Mouse (Mus musculus) midbrain, embryonic 13.5 days (tissue): ENCODE measurements around the gene Mob3c. TPM values are rescaled to one million over a fixed set of nuclear protein-coding genes. Genes with fewer than 3 reads are reported as not detected.
A peak's percentile ranks its signal among the peaks of the same experiment; 100 is the strongest.

Experiments used
- ATAC-seq: fragments of 200-750 bp; cut with Nextera tagmentation; 2 replicates; pipeline ENCODE4 v1.8.0; 2017; ENCODE audit warnings: mild to moderate bottlenecking, moderate TSS enrichment, moderate library complexity
- H3K27ac ChIP-seq: fragments of 300-500 bp; sonication (generic); 2 replicates; pipeline ENCODE4 v1.5.1; 2015; ENCODE audit warnings: inconsistent platforms, mild to moderate bottlenecking, moderate library complexity
- H3K27me3 ChIP-seq: fragments of 300-500 bp; sonication (generic); 2 replicates; pipeline ENCODE4 v1.6.1; 2015; ENCODE audit warnings: mild to moderate bottlenecking, inconsistent platforms
- H3K36me3 ChIP-seq: fragments of 300-500 bp; sonication (generic); 2 replicates; pipeline ENCODE4 v1.6.1; 2015; ENCODE audit warnings: mild to moderate bottlenecking, inconsistent platforms
- H3K4me1 ChIP-seq: fragments of 300-500 bp; sonication (generic); replicated peaks from 2 replicates; pipeline ENCODE4 v1.6.1; 2015; ENCODE audit warnings: inconsistent platforms
- H3K4me2 ChIP-seq: fragments of 300-500 bp; sonication (generic); replicated peaks from 2 replicates; pipeline ENCODE4 v1.6.1; 2015; ENCODE audit warnings: moderate library complexity, mild to moderate bottlenecking, inconsistent platforms
- H3K4me3 ChIP-seq: fragments of 300-500 bp; sonication (generic); replicated peaks from 2 replicates; pipeline ENCODE4 v1.5.1; 2015; ENCODE audit warnings: mild to moderate bottlenecking, inconsistent platforms
- H3K9ac ChIP-seq: fragments of 300-500 bp; sonication (generic); replicated peaks from 2 replicates; pipeline ENCODE4 v1.6.1; 2015; ENCODE audit warnings: mild to moderate bottlenecking, inconsistent platforms
- H3K9me3 ChIP-seq: fragments of 300-500 bp; sonication (generic); 2 replicates; pipeline ENCODE4 v1.6.1; 2016; ENCODE audit warnings: mild to moderate bottlenecking, inconsistent platforms
- WGBS: fragments of 180-500 bp; shearing (Covaris S2); methylation state at CpG from one replicate; pipeline ENCODE4 v1.1.7; 2015; 5-methylcytosine and 5-hydroxymethylcytosine counted together
- polyA plus RNA-seq: library from polyadenylated mRNA; unstranded; fragments of >200 nt; fragmentation: Nextera tagmentation; extraction: Ambion mirVana; gene quantifications from 2 replicates; pipeline ENCODE4 v1.2.1, GENCODE M21; 2015

Mob3c gene
- polyA plus RNA-seq, 1 experiment from 2014 or later: 4.9 TPM

DNA sequence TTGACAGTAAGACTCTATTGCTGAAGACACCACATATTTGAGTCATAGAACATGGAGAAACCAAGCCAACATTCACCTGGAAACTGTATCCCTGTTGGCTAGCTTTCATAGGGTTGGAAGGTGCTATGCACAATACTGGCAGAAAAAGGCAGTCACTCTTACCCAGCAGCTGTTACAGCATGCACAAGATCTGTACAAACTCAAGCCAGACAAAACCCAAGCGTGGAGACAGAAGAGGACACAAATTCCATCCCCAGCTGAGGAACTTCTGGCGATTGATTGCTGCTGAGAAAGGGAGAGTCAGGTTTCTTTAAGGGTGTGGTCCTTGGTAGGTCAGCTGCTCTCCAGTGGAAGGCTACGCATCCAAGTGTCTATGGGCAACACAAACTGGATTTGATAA is 7.7 kb upstream of the Mob3c start:
- no peaks in the 10 kb centered on the region for H3K9me3 ChIP-seq
- H3K27ac ChIP-seq: no peak overlapping the region
- no peak overlapping the region for H3K4me2 ChIP-seq
- H3K4me1 ChIP-seq: no peaks in the 10 kb centered on the region
- peaks cover 13% of the 10 kb centered on the region; the same call in 1 of the 2 replicates for H3K36me3 ChIP-seq
- no peak for ATAC-seq
- 90% methylated on average over 3 of the region's 3 CpGs for WGBS
- no peaks in the 10 kb centered on the region for H3K27me3 ChIP-seq
- no peak overlapping the region for H3K9ac ChIP-seq
- H3K4me3 ChIP-seq: no peak overlapping the region

DNA sequence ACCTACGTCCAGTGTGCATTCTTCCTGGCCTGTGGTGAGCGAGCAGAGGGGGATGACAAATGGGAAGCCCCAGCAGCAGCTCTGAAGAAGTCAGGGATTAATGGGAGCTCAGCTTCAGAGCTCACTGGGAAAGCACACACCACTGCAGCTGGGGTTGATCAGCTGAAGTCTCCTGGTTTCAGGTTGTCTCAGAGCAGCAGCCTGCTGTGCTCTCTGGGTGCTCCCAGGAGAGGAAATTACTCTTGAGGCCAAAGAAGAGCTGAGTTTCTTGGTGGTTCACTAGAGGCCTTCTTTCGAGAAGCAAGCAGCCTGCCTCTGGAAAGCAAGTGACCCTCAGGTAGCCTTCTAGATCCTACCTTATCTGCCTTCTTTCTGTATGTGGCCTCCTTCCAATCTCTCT is 6.9 kb upstream of the Mob3c start:
- H3K9ac ChIP-seq: no peak overlapping the region
- H3K4me1 ChIP-seq: no peaks in the 10 kb centered on the region
- no peaks in the 10 kb centered on the region for H3K27me3 ChIP-seq
- H3K9me3 ChIP-seq: no peaks in the 10 kb centered on the region
- H3K4me2 ChIP-seq: no peak overlapping the region
- no peak for ATAC-seq
- WGBS: 72% methylated on average over 3 of the region's 3 CpGs
- no peak overlapping the region for H3K27ac ChIP-seq
- H3K36me3 ChIP-seq: peaks cover 6% of the 10 kb centered on the region; the same call in 1 of the 2 replicates
- H3K4me3 ChIP-seq: no peak overlapping the region

DNA sequence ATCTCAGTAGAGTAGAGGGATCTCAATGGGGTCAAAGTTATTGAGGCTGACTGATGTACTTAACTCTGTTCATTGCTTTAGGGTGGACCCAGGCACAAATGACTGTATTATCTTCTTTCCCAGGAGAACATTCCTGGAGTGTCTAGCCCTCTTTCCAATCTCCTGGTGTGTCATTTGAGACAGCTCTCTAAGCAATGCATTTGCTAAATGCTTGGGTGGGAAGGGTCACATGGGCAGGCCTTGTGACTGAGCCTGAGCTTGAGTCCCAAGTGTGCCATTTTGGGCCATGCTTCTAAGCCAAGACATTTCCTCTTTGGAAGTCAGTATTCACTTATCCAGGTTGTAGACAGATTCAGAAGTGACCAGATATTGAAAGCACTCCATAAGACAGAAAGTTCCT is 6.5 kb upstream of the Mob3c start:
- H3K9ac ChIP-seq: no peak overlapping the region
- ATAC-seq: no peak
- H3K36me3 ChIP-seq: peaks cover 3% of the 10 kb centered on the region; the same call in 1 of the 2 replicates
- H3K27me3 ChIP-seq: no peaks in the 10 kb centered on the region
- H3K4me2 ChIP-seq: no peak overlapping the region
- H3K4me3 ChIP-seq: no peak overlapping the region
- H3K9me3 ChIP-seq: no peaks in the 10 kb centered on the region
- no peak overlapping the region for H3K27ac ChIP-seq
- H3K4me1 ChIP-seq: no peaks in the 10 kb centered on the region

DNA sequence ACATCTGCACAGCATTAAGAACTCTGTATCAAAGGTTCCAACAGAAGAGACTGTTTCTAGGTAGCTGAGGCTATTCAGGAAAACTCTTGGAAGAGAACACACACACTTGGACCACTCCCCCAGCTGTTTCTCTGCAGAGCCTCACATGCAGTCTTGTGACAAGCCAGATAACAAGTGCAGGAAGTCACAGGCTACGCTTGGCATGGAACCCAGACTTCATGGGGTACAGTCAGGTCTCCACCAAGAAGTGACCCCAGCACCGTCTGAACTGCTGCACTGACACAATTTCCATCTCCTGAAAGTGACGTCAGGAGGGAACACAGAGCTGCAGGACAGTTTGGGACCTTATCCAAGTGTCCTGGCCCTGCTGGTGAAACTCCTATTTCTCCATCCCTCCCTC is 6.0 kb upstream of the Mob3c start:
- no peak overlapping the region for H3K27ac ChIP-seq
- no peaks in the 10 kb centered on the region for H3K9me3 ChIP-seq
- H3K4me2 ChIP-seq: no peak overlapping the region
- H3K4me1 ChIP-seq: no peaks in the 10 kb centered on the region
- H3K27me3 ChIP-seq: no peaks in the 10 kb centered on the region
- H3K4me3 ChIP-seq: no peak overlapping the region
- peaks cover 3% of the 10 kb centered on the region; the same call in 1 of the 2 replicates for H3K36me3 ChIP-seq
- ATAC-seq: no peak
- 82% methylated on average over 3 of the region's 3 CpGs for WGBS
- no peak overlapping the region for H3K9ac ChIP-seq

GRCm38 (mm10) chr4:115824178-115824577 is 3.7 kb upstream of the Mob3c start:
- no peaks in the 10 kb centered on the region for H3K9me3 ChIP-seq
- H3K4me2 ChIP-seq: no peak overlapping the region
- no peak overlapping the region for H3K27ac ChIP-seq
- H3K9ac ChIP-seq: no peak overlapping the region
- H3K4me3 ChIP-seq: no peak overlapping the region
- WGBS: 79% methylated on average over 2 of the region's 2 CpGs
- peaks cover 4% of the 10 kb centered on the region; the same call in 1 of the 2 replicates for H3K27me3 ChIP-seq
- peaks cover 3% of the 10 kb centered on the region; the same call in 1 of the 2 replicates for H3K36me3 ChIP-seq
- ATAC-seq: no peak
- H3K4me1 ChIP-seq: peaks cover 13% of the 10 kb centered on the region

- WGBS: 78% methylated on average over 2 of the region's 2 CpGs
- H3K4me2 ChIP-seq: no peak overlapping the region
- H3K9ac ChIP-seq: no peak overlapping the region
- no peaks in the 10 kb centered on the region; the same call in 1 of the 2 replicates for H3K36me3 ChIP-seq
- no peak overlapping the region for H3K4me3 ChIP-seq
- peaks cover 12% of the 10 kb centered on the region for H3K27me3 ChIP-seq
- no peaks in the 10 kb centered on the region for H3K9me3 ChIP-seq
- H3K27ac ChIP-seq: no peak overlapping the region
- no peak for ATAC-seq
- H3K4me1 ChIP-seq: peaks cover 13% of the 10 kb centered on the region
Observed at GRCm38 (mm10) chr4:115825271-115825670, 2.6 kb upstream of the Mob3c start.

DNA sequence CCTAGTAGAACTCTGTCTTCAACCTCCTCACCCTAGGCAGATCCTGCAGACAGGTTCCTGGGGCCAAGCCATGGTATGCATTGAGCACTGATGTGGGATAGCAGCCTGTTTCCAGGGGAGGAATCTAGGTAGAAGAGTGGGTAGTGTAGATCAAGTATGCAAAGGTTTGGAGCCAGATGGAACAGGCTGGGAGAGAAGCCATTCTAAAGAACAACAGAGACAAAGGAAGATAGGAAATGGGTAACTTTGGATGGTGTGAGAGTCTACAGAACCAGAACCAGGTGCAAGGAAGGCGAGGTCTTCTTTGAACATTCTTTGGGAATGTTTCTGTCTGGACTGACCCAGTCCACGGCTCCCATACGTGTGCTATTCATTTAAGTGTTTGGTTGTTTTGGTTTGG is 826 bp upstream of the Mob3c start:
- peaks cover 13% of the 10 kb centered on the region for H3K27me3 ChIP-seq
- peak overlapping the region; percentile 80; the same call in 1 of the 2 replicates for H3K4me3 ChIP-seq
- no peak overlapping the region for H3K27ac ChIP-seq
- no peaks in the 10 kb centered on the region for H3K9me3 ChIP-seq
- H3K36me3 ChIP-seq: no peaks in the 10 kb centered on the region
- H3K9ac ChIP-seq: no peak overlapping the region
- peaks cover 13% of the 10 kb centered on the region for H3K4me1 ChIP-seq
- no peak for ATAC-seq
- 78% methylated on average over 3 of the region's 3 CpGs for WGBS
- 0 out of 2 replicates have a peak overlapping the region, but pooled peaks have one; percentile 82 for H3K4me2 ChIP-seq

- 3% methylated on average over 4 of the region's 4 CpGs for WGBS
- Histone ChIP-seq H3K27ac (no peak overlapping the region; the same call in 1 of the 2 replicates), H3K36me3 (no peaks in the 10 kb centered on the region), H3K4me3 (peak overlapping the region; percentile 80), H3K9ac (peak overlapping the region; percentile 79), H3K4me1 (peaks cover 13% of the 10 kb centered on the region), H3K4me2 (peak overlapping the region; percentile 82), H3K27me3 (peaks cover 13% of the 10 kb centered on the region), H3K9me3 (no peaks in the 10 kb centered on the region)
- ATAC-seq: peak; percentile 5; the same call in 1 of the 2 replicates
Observed at GRCm38 (mm10) chr4:115827535-115827887, 381 bp upstream of the Mob3c start.

- no peak overlapping the region for H3K27ac ChIP-seq
- H3K9ac ChIP-seq: peak overlapping the region; percentile 79
- H3K36me3 ChIP-seq: no peaks in the 10 kb centered on the region
- ATAC-seq: peak; percentile 55
- peaks cover 13% of the 10 kb centered on the region for H3K4me1 ChIP-seq
- no peaks in the 10 kb centered on the region for H3K9me3 ChIP-seq
- peaks cover 13% of the 10 kb centered on the region for H3K27me3 ChIP-seq
- H3K4me3 ChIP-seq: peak overlapping the region; percentile 80
- WGBS: 5% methylated on average over 8 of the region's 8 CpGs
- peak overlapping the region; percentile 82 for H3K4me2 ChIP-seq
Observed at GRCm38 (mm10) chr4:115828572-115828902, 645 bp downstream of the Mob3c start.

DNA sequence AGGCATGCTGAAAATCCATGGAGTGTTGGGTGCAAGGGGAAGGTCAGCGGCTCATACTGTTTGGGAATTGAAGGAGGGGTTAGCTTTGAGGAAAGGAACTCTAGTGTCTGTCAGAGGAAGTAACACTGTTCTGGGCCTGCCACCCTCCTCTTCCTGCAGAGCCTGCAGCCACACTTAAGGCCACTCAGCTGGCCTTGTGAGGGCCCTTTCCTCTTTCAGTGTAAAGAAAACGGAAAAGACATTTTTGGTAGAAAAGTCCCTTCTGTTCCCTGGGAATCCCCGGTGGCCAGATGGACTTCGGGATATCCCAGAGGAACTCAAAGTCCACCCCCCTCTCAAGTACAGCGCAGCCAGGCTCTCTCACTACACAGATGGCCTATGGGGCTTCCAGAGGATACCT is 2.6 kb downstream of the Mob3c start:
- WGBS: 90% methylated on average over 5 of the region's 5 CpGs
- no peak overlapping the region for H3K4me3 ChIP-seq
- no peaks in the 10 kb centered on the region for H3K9me3 ChIP-seq
- H3K4me2 ChIP-seq: no peak overlapping the region
- H3K27ac ChIP-seq: no peak overlapping the region
- peaks cover 13% of the 10 kb centered on the region for H3K4me1 ChIP-seq
- ATAC-seq: no peak
- peaks cover 13% of the 10 kb centered on the region for H3K27me3 ChIP-seq
- no peaks in the 10 kb centered on the region for H3K36me3 ChIP-seq
- no peak overlapping the region for H3K9ac ChIP-seq

GRCm38 (mm10) chr4:115831221-115831620 is 3.3 kb downstream of the Mob3c start:
- Histone ChIP-seq H3K4me3 (no peak overlapping the region), H3K4me2 (no peak overlapping the region), H3K27ac (no peak overlapping the region), H3K27me3 (peaks cover 13% of the 10 kb centered on the region), H3K9ac (no peak overlapping the region), H3K36me3 (no peaks in the 10 kb centered on the region), H3K9me3 (no peaks in the 10 kb centered on the region), H3K4me1 (peaks cover 13% of the 10 kb centered on the region)
- ATAC-seq: no peak
- WGBS: 95% methylated on average over 22 of the region's 22 CpGs

GRCm38 (mm10) chr4:115832040-115832439 is 4.1 kb downstream of the Mob3c start:
- no peak overlapping the region for H3K4me3 ChIP-seq
- no peak overlapping the region for H3K4me2 ChIP-seq
- H3K36me3 ChIP-seq: no peaks in the 10 kb centered on the region
- 68% methylated on average over 2 of the region's 2 CpGs for WGBS
- H3K27me3 ChIP-seq: peaks cover 13% of the 10 kb centered on the region
- peaks cover 13% of the 10 kb centered on the region for H3K4me1 ChIP-seq
- H3K9ac ChIP-seq: no peak overlapping the region
- ATAC-seq: no peak
- no peaks in the 10 kb centered on the region for H3K9me3 ChIP-seq
- no peak overlapping the region for H3K27ac ChIP-seq

DNA sequence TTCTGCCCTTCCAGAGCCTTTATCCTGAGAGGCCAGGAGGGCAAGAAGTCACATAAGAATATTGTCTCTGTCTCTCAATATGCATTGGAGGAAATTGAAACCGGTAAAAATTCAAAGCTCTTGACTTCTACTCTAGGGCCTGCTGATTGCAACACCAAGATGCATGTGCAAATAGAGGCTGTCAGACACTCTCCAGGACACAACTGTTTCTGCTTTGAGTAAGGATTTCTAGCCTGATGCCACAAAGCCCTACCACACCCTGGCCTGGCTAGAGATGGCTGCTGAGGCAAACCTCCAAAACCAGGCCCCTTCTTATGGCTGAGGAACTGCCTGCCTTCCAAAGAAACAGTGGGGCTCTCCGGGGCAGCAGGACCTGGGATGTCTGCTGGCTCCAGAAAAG is 7.7 kb downstream of the Mob3c start:
- H3K4me1 ChIP-seq: peaks cover 13% of the 10 kb centered on the region
- no peak overlapping the region for H3K27ac ChIP-seq
- H3K9me3 ChIP-seq: no peaks in the 10 kb centered on the region
- H3K27me3 ChIP-seq: no peaks in the 10 kb centered on the region
- H3K36me3 ChIP-seq: no peaks in the 10 kb centered on the region
- 71% methylated on average over 2 of the region's 2 CpGs for WGBS
- no peak for ATAC-seq
- no peak overlapping the region for H3K4me3 ChIP-seq
- no peak overlapping the region for H3K4me2 ChIP-seq
- H3K9ac ChIP-seq: no peak overlapping the region
